Mouse (Mus musculus) heart, adult 2 months (tissue): Measurements from ENCODE around the gene Arl4a. TPM values are rescaled to one million over a fixed set of nuclear protein-coding genes. Genes with fewer than 3 reads are reported as not detected.

Source experiments
- DNase-seq, 2 experiments: peaks; one replicate each; pipeline ENCODE4 v3.0.0; 2021
- H3K27ac ChIP-seq: fragments of 200-600 bp; 2 replicates; pipeline ENCODE4 v1.8.1; 2022
- H3K27me3 ChIP-seq: fragments of 200-500 bp; 2 replicates; pipeline ENCODE4 v1.6.1; 2012; ENCODE audit warnings: mild to moderate bottlenecking, low read length, inconsistent platforms, mixed read lengths; ENCODE audit not compliant: control insufficient read depth, insufficient read depth
- H3K36me3 ChIP-seq: fragments of 200-500 bp; 2 replicates; pipeline ENCODE4 v1.6.1; 2012; ENCODE audit warnings: low read length, inconsistent platforms; ENCODE audit not compliant: control insufficient read depth, insufficient read depth
- H3K4me1 ChIP-seq: fragments of 200-500 bp; 2 replicates; pipeline ENCODE4 v1.6.1; 2011; ENCODE audit warnings: low read length; ENCODE audit not compliant: control insufficient read depth, insufficient read depth
- H3K4me3 ChIP-seq: fragments of 200-600 bp; 2 replicates; pipeline ENCODE4 v1.8.1; 2022
- H3K79me2 ChIP-seq: fragments of 200-500 bp; replicated peaks from 2 replicates; pipeline ENCODE4 v1.6.1; 2012; ENCODE audit warnings: mild to moderate bottlenecking, inconsistent platforms, low read length, moderate library complexity, mixed read lengths; ENCODE audit not compliant: control insufficient read depth, insufficient read depth
- H3K9ac ChIP-seq: fragments of 200-500 bp; 2 replicates; pipeline ENCODE4 v1.6.1; 2012; ENCODE audit warnings: low read depth, mild to moderate bottlenecking, control low read depth, inconsistent platforms, low read length, mixed read lengths
- CTCF ChIP-seq: fragments of 200-600 bp; IDR thresholded peaks from 2 replicates; pipeline ENCODE4 v1.8.1; 2022; ENCODE audit warnings: antibody characterized with exemption, mild to moderate bottlenecking, moderate library complexity
- EP300 ChIP-seq: fragments of 200-500 bp; IDR thresholded peaks from 2 replicates; pipeline ENCODE4 v1.6.1; 2011; ENCODE audit warnings: low read depth, low read length, control low read depth; ENCODE audit not compliant: insufficient read depth
- POLR2A ChIP-seq: fragments of 200-500 bp; IDR thresholded peaks from 2 replicates; pipeline ENCODE4 v1.6.1; 2011; ENCODE audit warnings: mild to moderate bottlenecking, low read depth, low read length, control low read depth; ENCODE audit not compliant: insufficient read depth
- WGBS: fragments of 180-500 bp; shearing (Covaris S2); methylation state at CpG from one replicate; pipeline ENCODE4 v1.1.7; 2018; 5-methylcytosine and 5-hydroxymethylcytosine counted together
- intact Hi-C: fragments of 180-260 bp; cut with DNase I; formaldehyde crosslinking; loops from one replicate; pipeline ENCODE4 v1.15.1; 2025
- polyA plus RNA-seq: library from polyadenylated mRNA; depleted of rRNA; stranded (reverse); fragments of >200 nt; gene quantifications from 2 replicates; pipeline ENCODE4 v1.2.3, GENCODE M21; 2012
- total RNA-seq, 2 experiments: library from RNA; stranded (reverse); gene quantifications; 2 replicates each; pipeline ENCODE4 v1.2.3; 2021

Gene Arl4a
- total and polyA plus RNA-seq, 3 experiments: 8.6 to 25.9 (median 23.8) TPM

DNA sequence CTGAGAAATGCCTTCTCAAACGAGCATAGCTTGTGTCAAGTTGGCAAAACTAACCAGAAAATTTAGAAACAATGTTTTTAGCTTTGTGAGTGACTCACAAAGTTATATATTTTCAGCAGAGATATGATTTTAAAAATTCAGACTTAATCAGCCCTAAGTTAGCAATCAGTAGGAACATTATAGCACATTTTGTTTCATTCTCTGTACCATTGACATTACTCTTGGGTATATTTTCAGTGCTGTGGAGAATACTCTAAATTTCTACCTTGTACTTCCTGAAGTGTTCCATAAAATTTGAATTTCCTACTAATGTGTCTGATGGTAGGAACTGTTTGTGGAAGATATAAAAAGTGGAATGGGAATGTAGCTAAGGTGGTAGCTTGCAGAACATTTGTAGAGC is 9.2 kb upstream of the Arl4a start:
- TF ChIP-seq POLR2A (no peak), CTCF (no peak), EP300 (no peak)
- intact Hi-C loops: no loop called here
- no peaks in the 10 kb centered on the region for H3K79me2 ChIP-seq
- H3K27me3 ChIP-seq: no peaks in the 10 kb centered on the region
- H3K27ac ChIP-seq: no peak overlapping the region
- no peak for DNase-seq
- H3K4me1 ChIP-seq: no peaks in the 10 kb centered on the region
- H3K9ac ChIP-seq: no peak overlapping the region
- H3K4me3 ChIP-seq: no peak overlapping the region
- H3K36me3 ChIP-seq: no peaks in the 10 kb centered on the region
- 69% methylated on average over 1 of the region's 1 CpGs for WGBS

DNA sequence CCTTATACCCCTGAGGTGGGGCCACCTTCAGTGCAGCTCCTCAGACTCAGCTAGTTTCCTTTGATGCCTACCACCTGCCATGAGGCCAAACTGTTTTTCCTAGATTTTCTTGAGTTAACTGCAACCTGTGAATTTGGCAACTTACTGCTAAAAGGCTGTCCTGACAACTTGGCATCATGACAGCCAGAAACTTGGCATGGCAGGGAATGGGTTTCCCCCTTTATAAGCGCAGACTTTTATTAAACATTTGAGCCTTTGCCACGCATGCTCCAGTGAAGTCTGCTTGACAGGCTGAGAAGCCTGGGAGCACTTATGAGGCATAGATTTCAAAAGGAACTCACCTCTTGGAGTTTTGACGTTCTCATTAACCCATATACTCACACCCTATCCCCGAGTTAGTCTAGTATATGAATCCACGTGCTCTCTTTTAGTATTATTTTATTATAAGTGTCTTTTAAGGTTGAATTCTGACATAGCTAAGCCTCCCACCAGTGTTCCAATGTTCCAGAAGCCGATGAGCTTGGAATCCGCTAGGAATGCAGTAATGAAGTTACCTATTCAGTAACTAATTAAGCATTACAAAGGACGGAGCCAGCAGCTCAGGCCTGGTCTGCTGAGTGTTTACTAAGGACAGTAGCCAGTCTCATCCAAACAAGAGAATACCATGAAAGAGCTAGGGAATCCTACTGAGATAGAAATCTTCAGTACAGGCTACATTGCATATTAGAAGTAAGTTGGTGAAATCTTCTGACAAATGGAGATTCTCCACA is 6.2 kb upstream of the Arl4a start:
- WGBS: 83% methylated on average over 8 of the region's 8 CpGs
- Histone ChIP-seq H3K79me2 (no peaks in the 10 kb centered on the region), H3K9ac (no peak overlapping the region), H3K27me3 (no peaks in the 10 kb centered on the region), H3K4me3 (no peak overlapping the region), H3K27ac (no peak overlapping the region), H3K4me1 (no peaks in the 10 kb centered on the region), H3K36me3 (no peaks in the 10 kb centered on the region)
- TF ChIP-seq POLR2A: no peak
- TF ChIP-seq CTCF: no peak
- no peak for TF ChIP-seq EP300
- no peak for DNase-seq
- intact Hi-C loops: no loop called here

DNA sequence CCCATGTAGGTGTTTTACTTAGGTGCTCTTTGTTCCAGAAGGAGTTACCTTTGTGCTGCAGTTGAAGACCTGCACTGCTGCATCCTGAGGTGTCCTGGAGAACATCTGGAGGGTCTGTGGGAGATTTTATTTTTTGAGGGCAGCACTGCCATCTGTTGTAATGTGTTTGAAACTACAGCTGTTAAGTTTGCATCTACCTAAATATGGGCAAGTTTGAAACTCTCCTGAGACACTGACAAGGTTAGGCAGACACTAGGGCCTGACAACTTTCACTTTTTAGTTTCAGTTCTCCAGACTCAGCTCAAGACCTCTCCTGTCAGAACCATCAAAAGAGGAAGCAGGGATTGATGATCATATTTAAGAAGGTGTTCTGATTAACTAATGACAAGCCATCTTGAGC is 2.2 kb upstream of the Arl4a start:
- peaks cover 2% of the 10 kb centered on the region; the same call in 1 of the 2 replicates for H3K4me1 ChIP-seq
- DNase-seq: peak in 1 of 2 experiments; percentile 16

GRCm38 (mm10) chr12:40037226-40037813 is 505 bp downstream of the Arl4a start:
- peak; percentile 62; the same call in 1 of the 2 replicates for TF ChIP-seq EP300
- TF ChIP-seq POLR2A: peak; percentile 99
- TF ChIP-seq CTCF: peak; percentile 81
- under 1% methylated on average over 60 of the region's 60 CpGs for WGBS
- Histone ChIP-seq H3K79me2 (0 out of 2 replicates have a peak, but pooled peaks cover 1% of the 10 kb centered on the region), H3K27me3 (no peaks in the 10 kb centered on the region), H3K4me1 (peaks cover 2% of the 10 kb centered on the region; the same call in 1 of the 2 replicates), H3K27ac (peak overlapping the region; percentile 86), H3K4me3 (peak overlapping the region; percentile 84), H3K36me3 (peaks cover 19% of the 10 kb centered on the region), H3K9ac (peak overlapping the region; percentile 88)
- DNase-seq: peak; percentile 99
- intact Hi-C loops: loop anchor here (1.0 to 5.0 kb wide), 4 partner anchors 21 to 200 kb away; no protein-coding TSS in a partner anchor

More for the DNA sequence above, 2.2 kb upstream of the Arl4a start:
- Histone ChIP-seq H3K79me2 (0 out of 2 replicates have a peak, but pooled peaks cover 1% of the 10 kb centered on the region), H3K9ac (no peak overlapping the region), H3K27me3 (no peaks in the 10 kb centered on the region), H3K27ac (no peak overlapping the region), H3K4me3 (no peak overlapping the region), H3K36me3 (peaks cover 9% of the 10 kb centered on the region)
- intact Hi-C loops: loop anchor here (1.0 kb wide), 2 partner anchors 375 to 530 kb away; no protein-coding TSS in a partner anchor
- TF ChIP-seq CTCF (peak; percentile 84), POLR2A (no peak), EP300 (no peak)

DNA sequence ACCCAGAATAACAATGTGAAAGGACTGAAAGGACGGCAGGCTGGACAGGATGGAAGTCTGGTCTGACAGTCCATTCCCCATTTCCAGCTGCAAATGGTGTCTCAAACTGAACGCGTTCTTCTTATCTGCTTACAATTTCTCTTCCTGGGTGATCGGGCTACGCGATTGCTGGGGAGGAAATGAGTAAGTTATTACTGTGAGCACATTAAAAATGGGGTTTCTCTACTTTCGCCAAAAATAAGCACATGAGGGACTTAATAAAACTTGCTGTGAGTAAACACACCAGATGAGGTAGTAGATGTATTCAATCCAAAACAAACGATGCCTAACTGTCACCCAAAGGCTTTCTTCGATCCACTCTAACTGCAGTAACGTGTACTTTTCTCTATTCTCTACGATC is 1.2 kb downstream of the Arl4a start:
- TF ChIP-seq EP300: no peak
- TF ChIP-seq CTCF: no peak
- TF ChIP-seq POLR2A: no peak
- H3K27ac ChIP-seq: peak overlapping the region; percentile 86
- peak in 1 of 2 experiments; percentile 13 for DNase-seq
- 0 out of 2 replicates have a peak, but pooled peaks cover 1% of the 10 kb centered on the region for H3K79me2 ChIP-seq
- H3K4me3 ChIP-seq: peak overlapping the region; percentile 84
- WGBS: under 1% methylated on average over 11 of the region's 11 CpGs
- intact Hi-C loops: loop anchor here (1.0 to 5.0 kb wide), 4 partner anchors 20 to 199 kb away; no protein-coding TSS in a partner anchor
- peaks cover 2% of the 10 kb centered on the region; the same call in 1 of the 2 replicates for H3K4me1 ChIP-seq
- H3K9ac ChIP-seq: peak overlapping the region; percentile 86
- no peaks in the 10 kb centered on the region for H3K27me3 ChIP-seq
- H3K36me3 ChIP-seq: peaks cover 19% of the 10 kb centered on the region

DNA sequence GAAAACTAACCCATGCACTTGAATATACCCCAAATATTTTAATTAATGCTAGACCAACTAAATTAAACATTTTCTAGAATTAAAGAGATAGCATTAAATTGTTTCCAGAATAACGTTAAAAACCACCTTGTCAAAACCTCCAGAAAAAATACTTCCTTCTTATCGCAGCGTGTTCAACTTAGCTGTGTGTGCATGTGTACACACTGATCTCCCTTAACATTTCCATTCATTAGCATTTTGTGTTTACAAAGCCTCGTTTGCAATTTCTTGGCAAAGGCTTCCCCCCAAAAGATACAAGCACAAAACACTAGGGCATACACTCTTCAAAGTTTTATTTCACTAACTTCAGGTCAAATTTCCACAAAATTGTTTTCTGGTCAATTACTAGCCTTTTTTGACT is 2.3 kb downstream of the Arl4a start:
- Histone ChIP-seq H3K4me3 (peak overlapping the region; percentile 84; the same call in 1 of the 2 replicates), H3K9ac (no peak overlapping the region), H3K4me1 (peaks cover 2% of the 10 kb centered on the region; the same call in 1 of the 2 replicates), H3K27me3 (no peaks in the 10 kb centered on the region), H3K27ac (no peak overlapping the region), H3K36me3 (peaks cover 19% of the 10 kb centered on the region), H3K79me2 (0 out of 2 replicates have a peak, but pooled peaks cover 1% of the 10 kb centered on the region)
- no peak for DNase-seq
- WGBS: 68% methylated on average over 4 of the region's 4 CpGs
- TF ChIP-seq EP300: no peak
- no peak for TF ChIP-seq POLR2A
- no peak for TF ChIP-seq CTCF
- intact Hi-C loops: loop anchor here (5.0 kb wide), 2 partner anchors 38 to 198 kb away; no protein-coding TSS in a partner anchor
